Comparison of ENCODE assay signal across 9 mouse cellular contexts in genomic region chr13:30198101-30198570, GRCm38 (mm10).
DNase-seq lines count a peak whose midpoint lies in the region; ATAC-seq lines count a peak whose summit lies in the region.
"Had no signal": no experiment of that assay in that cellular context is flagged by ENCODE, and none has a peak within 500 bp of the region (broad histone marks: within the 10 kb centered on the region; RNA-seq: fewer than 3 reads in every experiment).

No protein-coding gene starts in this region.

- WGBS in limb, embryonic 15.5 days = 68% methylated on average over 9 of the region's 9 CpGs
- 91% methylated on average over 9 of the region's 9 CpGs for WGBS in limb, embryonic 10.5 days
- 62% methylated on average over 9 of the region's 9 CpGs for WGBS in embryonic facial prominence, embryonic 14.5 days

- H3K36me3 ChIP-seq in limb, embryonic 15.5 days = no peaks in the 10 kb centered on the region
- no peaks in the 10 kb centered on the region for H3K36me3 ChIP-seq in limb, embryonic 10.5 days
- H3K36me3 ChIP-seq in embryonic facial prominence, embryonic 14.5 days (ENCODE audit: control insufficient read depth, insufficient read depth, low read length) = no peaks in the 10 kb centered on the region
- H3K36me3 ChIP-seq: neural tube, embryonic 12.5 days had no signal

- no peaks in the 10 kb centered on the region for H3K9me3 ChIP-seq in limb, embryonic 15.5 days
- H3K9me3 ChIP-seq in limb, embryonic 10.5 days (replicated peaks) = no peaks in the 10 kb centered on the region
- no peaks in the 10 kb centered on the region for H3K9me3 ChIP-seq in embryonic facial prominence, embryonic 14.5 days (ENCODE audit: control insufficient read depth, low read length)
- H3K9me3 ChIP-seq: neural tube, embryonic 12.5 days had no signal

- peak overlapping the region; percentile 63 for H3K27ac ChIP-seq in limb, embryonic 15.5 days
- no peak overlapping the region for H3K27ac ChIP-seq in limb, embryonic 10.5 days
- H3K27ac ChIP-seq in embryonic facial prominence, embryonic 14.5 days (replicated peaks; ENCODE audit: low read depth, low read length) = peak overlapping the region; percentile 44
- H3K27ac ChIP-seq: neural tube, embryonic 12.5 days had no signal

- peaks cover 4% of the 10 kb centered on the region; the same call in 1 of the 2 replicates for H3K4me1 ChIP-seq in limb, embryonic 15.5 days
- no peaks in the 10 kb centered on the region for H3K4me1 ChIP-seq in limb, embryonic 10.5 days
- H3K4me1 ChIP-seq in embryonic facial prominence, embryonic 14.5 days (ENCODE audit: control insufficient read depth, insufficient read depth, low read length) = peaks cover 19% of the 10 kb centered on the region
- H3K4me1 ChIP-seq: neural tube, embryonic 12.5 days had no signal

- no peak for ATAC-seq in limb, embryonic 15.5 days (ENCODE audit: insufficient number of reproducible peaks, low FRiP score, low TSS enrichment, low read depth)
- ATAC-seq in embryonic facial prominence, embryonic 14.5 days (ENCODE audit: low read depth) = peak; percentile 53; the same call in 1 of the 2 replicates
- peak; percentile 85 for ATAC-seq in megakaryocyte progenitor cell, adult 5-6 weeks (replicated peaks; ENCODE audit: poor library complexity)
- no peak for ATAC-seq in erythroid progenitor cell, adult 5-6 weeks (replicated peaks; ENCODE audit: low FRiP score, poor library complexity, severe bottlenecking)
- ATAC-seq in inflammation-experienced regulatory T-cells, adult 6 months = no peak

- H3K27me3 ChIP-seq in limb, embryonic 15.5 days = no peaks in the 10 kb centered on the region
- no peaks in the 10 kb centered on the region for H3K27me3 ChIP-seq in limb, embryonic 10.5 days (ENCODE audit: low read depth, poor library complexity, severe bottlenecking)
- no peaks in the 10 kb centered on the region for H3K27me3 ChIP-seq in embryonic facial prominence, embryonic 14.5 days (replicated peaks; ENCODE audit: control insufficient read depth, insufficient read depth, low read length)
- H3K27me3 ChIP-seq: neural tube, embryonic 12.5 days had no signal

- no peak overlapping the region for H3K4me3 ChIP-seq in limb, embryonic 15.5 days
- no peak overlapping the region for H3K4me3 ChIP-seq in limb, embryonic 10.5 days
- H3K4me3 ChIP-seq in embryonic facial prominence, embryonic 14.5 days (ENCODE audit: low read depth, low read length) = no peak overlapping the region
- H3K4me3 ChIP-seq: neural tube, embryonic 12.5 days had no signal

- DNase-seq in limb, embryonic 10.5 days (ENCODE audit: low spot score) = no peak
- DNase-seq in embryonic facial prominence, embryonic 14.5 days (ENCODE audit: low spot score) = peak; percentile 69
- DNase-seq in urinary bladder, postnatal 14 days (ENCODE audit: low spot score) = peak; percentile 58
- DNase-seq: kidney, postnatal 14 days had no signal

- no peak overlapping the region for H3K9ac ChIP-seq in limb, embryonic 15.5 days
- no peak overlapping the region for H3K9ac ChIP-seq in embryonic facial prominence, embryonic 14.5 days (ENCODE audit: low read depth, low read length)
- H3K9ac ChIP-seq: neural tube, embryonic 12.5 days had no signal

- no peak overlapping the region for H3K4me2 ChIP-seq in limb, embryonic 15.5 days
- 0 out of 2 replicates have a peak overlapping the region, but pooled peaks have one; percentile 15 for H3K4me2 ChIP-seq in embryonic facial prominence, embryonic 14.5 days (ENCODE audit: low read depth, low read length)
- H3K4me2 ChIP-seq: neural tube, embryonic 12.5 days had no signal

Comparison
In these comparisons a context has a peak if more than half of its experiments do, and no peak if none do; other contexts are left out.
1. ATAC-seq: peak in embryonic facial prominence, embryonic 14.5 days (single experiment) and megakaryocyte progenitor cell, adult 5-6 weeks (single experiment); none in limb, embryonic 15.5 days (single experiment), erythroid progenitor cell, adult 5-6 weeks (single experiment) and inflammation-experienced regulatory T-cells, adult 6 months (single experiment).